Mouse (Mus musculus) lung, adult 2 months (tissue): Measurements from ENCODE around the gene Usp34.
"Not testable (repeated sequence)": the region's sequence is repeated elsewhere in the genome, so short reads cannot be mapped to it uniquely, and the experiment has no call there.

ENCODE experiments used
- CTCF ChIP-seq: fragments of 200-500 bp; IDR thresholded peaks from 2 replicates; pipeline ENCODE4 v1.5.1; 2011; ENCODE audit warnings: mild to moderate bottlenecking, low read length, control low read depth; ENCODE audit not compliant: insufficient read depth
- POLR2A ChIP-seq: fragments of 200-500 bp; IDR thresholded peaks from 2 replicates; pipeline ENCODE4 v1.6.1; 2011; ENCODE audit warnings: low read depth, mild to moderate bottlenecking, control low read depth, low read length, borderline replicate concordance; ENCODE audit errors: extremely low read depth

- TF ChIP-seq CTCF, POLR2A: not testable (repeated sequence)
Measured at GRCm38 (mm10) chr11:23504801-23505200, 198.1 kb downstream of the Usp34 start.
